Mouse (Mus musculus): Measurements from ENCODE around the gene Luc7l2. TPM values are rescaled to one million over a fixed set of nuclear protein-coding genes. Genes with fewer than 3 reads are reported as not detected.

The Luc7l2 gene
- polyA plus RNA-seq, 1 experiment from 2014 or later = 29.2 TPM

DNA sequence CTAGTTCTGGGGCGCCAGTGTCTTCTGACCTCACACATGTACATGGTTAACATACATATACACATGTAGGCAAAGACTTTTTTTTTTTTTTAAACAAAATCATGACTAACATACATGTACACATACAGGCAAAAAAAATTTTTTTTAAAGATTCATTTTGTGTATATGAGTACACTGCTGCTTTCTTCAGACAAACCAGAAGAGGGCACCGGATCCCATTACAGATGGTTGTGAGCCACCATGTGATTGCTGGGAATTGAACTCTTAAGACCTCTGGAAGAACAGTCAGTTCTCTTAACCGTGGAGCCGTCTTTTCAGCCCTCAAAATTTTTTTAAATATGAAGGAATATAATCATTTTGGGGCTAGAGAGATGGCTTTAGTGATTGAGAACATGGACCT is 46.3 kb downstream of the Luc7l2 start:
- peaks cover 13% of the 10 kb centered on the region for H3K36me3 ChIP-seq
- H3K4me2 ChIP-seq (replicated peaks) = no peak overlapping the region
- 90% methylated on average over 4 of the region's 4 CpGs for WGBS
- H3K27ac ChIP-seq = no peak overlapping the region
- no peak overlapping the region for H3K9ac ChIP-seq
- no peaks in the 10 kb centered on the region for H3K27me3 ChIP-seq (replicated peaks)
- H3K4me1 ChIP-seq (replicated peaks) = no peaks in the 10 kb centered on the region
- no peak for ATAC-seq
- H3K4me3 ChIP-seq (replicated peaks) = no peak overlapping the region
- no peaks in the 10 kb centered on the region for H3K9me3 ChIP-seq

DNA sequence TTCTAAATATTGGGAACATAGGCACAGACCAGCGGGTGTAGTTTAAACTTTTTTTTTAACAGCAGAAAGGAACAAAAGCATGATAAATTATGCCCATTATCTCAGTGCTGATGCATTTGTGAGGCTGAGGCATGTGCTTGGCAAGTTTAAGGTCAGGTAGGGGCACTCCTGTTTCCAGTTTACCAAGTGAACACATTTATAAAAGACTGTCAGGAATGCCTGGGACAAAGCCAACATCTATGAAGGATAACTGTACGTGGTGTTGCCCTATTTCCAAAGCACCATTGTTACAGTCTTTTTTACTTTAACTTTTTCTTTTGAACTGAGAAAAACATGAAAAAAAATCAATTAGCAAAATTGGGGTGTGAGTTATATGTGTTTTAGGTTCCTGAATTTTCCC is 58.8 kb downstream of the Luc7l2 start:
- Histone ChIP-seq H3K27ac (no peak overlapping the region), H3K36me3 (peaks cover 7% of the 10 kb centered on the region; the same call in 1 of the 2 replicates), H3K4me1 (replicated peaks) (no peaks in the 10 kb centered on the region), H3K27me3 (replicated peaks) (no peaks in the 10 kb centered on the region), H3K9me3 (no peaks in the 10 kb centered on the region), H3K4me2 (replicated peaks) (no peak overlapping the region), H3K9ac (no peak overlapping the region), H3K4me3 (replicated peaks) (no peak overlapping the region)
- WGBS = 69% methylated on average over 2 of the region's 2 CpGs
- ATAC-seq = no peak

DNA sequence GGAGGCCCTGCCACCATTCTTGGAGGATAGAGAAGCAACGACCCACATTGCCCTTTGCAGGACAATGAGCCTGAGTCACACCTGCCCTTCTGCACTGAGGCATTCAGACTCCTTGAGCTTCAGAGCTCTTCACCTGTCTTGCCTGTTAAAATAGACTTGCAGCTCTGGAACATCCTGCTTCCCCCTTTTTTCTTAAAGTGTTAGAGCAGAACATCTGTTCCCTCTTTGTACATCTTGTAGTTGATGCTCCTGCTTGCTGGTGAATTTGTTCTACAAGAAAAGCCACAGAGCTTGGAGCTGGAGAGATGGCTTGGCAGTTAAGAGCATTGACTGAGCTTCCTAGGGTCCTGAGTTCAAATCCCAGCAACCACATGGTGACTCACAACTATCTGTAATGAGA is 71.3 kb downstream of the Luc7l2 start:
- 84% methylated on average over 1 of the region's 1 CpGs for WGBS
- no peak for ATAC-seq
- no peak overlapping the region for H3K4me3 ChIP-seq (replicated peaks)

GRCm38 (mm10) chr6:38623457-38623856 is 72.3 kb downstream of the Luc7l2 start:
- peaks cover 13% of the 10 kb centered on the region for H3K36me3 ChIP-seq
- H3K27ac ChIP-seq = no peak overlapping the region
- whole genome bisulfite sequencing = 80% methylated on average over 2 of the region's 2 CpGs
- H3K9ac ChIP-seq = no peak overlapping the region
- H3K27me3 ChIP-seq (replicated peaks) = no peaks in the 10 kb centered on the region
- ATAC-seq = no peak
- no peak overlapping the region for H3K4me3 ChIP-seq (replicated peaks)
- no peak overlapping the region for H3K4me2 ChIP-seq (replicated peaks)
- no peaks in the 10 kb centered on the region for H3K4me1 ChIP-seq (replicated peaks)
- H3K9me3 ChIP-seq = no peaks in the 10 kb centered on the region

More for the DNA sequence above, 71.3 kb downstream of the Luc7l2 start:
- no peaks in the 10 kb centered on the region for H3K9me3 ChIP-seq
- no peak overlapping the region for H3K9ac ChIP-seq
- H3K27me3 ChIP-seq (replicated peaks) = no peaks in the 10 kb centered on the region
- no peak overlapping the region for H3K27ac ChIP-seq
- no peaks in the 10 kb centered on the region for H3K4me1 ChIP-seq (replicated peaks)
- no peak overlapping the region for H3K4me2 ChIP-seq (replicated peaks)
- H3K36me3 ChIP-seq = peaks cover 22% of the 10 kb centered on the region

DNA sequence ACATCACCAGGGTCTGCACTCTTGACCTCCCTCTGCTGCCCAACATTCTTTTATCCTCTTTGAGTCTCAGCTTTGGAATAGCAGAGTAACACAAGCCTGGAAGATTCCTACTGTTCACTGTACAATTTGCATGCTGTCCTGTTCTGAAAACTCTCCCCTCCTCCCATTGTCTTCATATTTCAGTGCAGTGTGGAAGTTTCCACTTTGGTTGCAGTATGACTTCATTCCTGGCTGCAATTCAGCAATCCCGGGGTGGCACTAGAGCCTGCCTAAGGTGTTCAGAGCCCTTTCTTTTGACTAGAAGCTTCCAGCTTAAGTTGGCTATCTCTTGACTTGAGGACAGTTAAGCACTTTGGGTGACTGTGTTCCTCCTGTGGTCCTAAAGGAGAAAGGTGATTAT is 73.3 kb downstream of the Luc7l2 start:
- ATAC-seq = no peak

DNA sequence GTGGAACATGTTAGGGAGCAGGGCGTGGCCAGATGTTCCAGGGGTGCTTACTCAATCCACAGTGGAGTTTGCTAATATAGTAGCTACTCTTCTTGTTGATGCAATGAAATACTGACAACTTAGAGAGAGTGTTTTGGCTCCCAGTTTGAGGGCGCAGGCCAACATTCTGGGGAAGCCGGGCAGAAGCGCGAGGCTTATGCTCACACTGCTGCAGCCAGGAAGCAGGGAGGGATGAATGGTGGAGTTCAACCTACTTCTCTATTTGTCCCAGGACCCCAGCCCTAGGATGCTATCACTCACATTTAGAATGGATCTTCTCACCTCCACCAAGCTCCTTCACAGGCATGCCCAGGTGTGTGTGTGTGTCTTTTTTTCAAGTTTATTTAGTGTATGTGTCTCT is 75.0 kb downstream of the Luc7l2 start:
- no peak for ATAC-seq
- WGBS = 97% methylated on average over 5 of the region's 5 CpGs
- no peak overlapping the region for H3K4me2 ChIP-seq (replicated peaks)
- no peak overlapping the region for H3K9ac ChIP-seq
- no peaks in the 10 kb centered on the region for H3K36me3 ChIP-seq
- H3K4me1 ChIP-seq (replicated peaks) = no peaks in the 10 kb centered on the region
- H3K27ac ChIP-seq = no peak overlapping the region
- H3K9me3 ChIP-seq = no peaks in the 10 kb centered on the region
- H3K27me3 ChIP-seq (replicated peaks) = no peaks in the 10 kb centered on the region
- H3K4me3 ChIP-seq (replicated peaks) = no peak overlapping the region

More for the DNA sequence above, 73.3 kb downstream of the Luc7l2 start:
- 67% methylated on average over 1 of the region's 1 CpGs for WGBS
- no peak overlapping the region for H3K4me2 ChIP-seq (replicated peaks)
- H3K9ac ChIP-seq = no peak overlapping the region
- no peak overlapping the region for H3K4me3 ChIP-seq (replicated peaks)
- peaks cover 7% of the 10 kb centered on the region; the same call in 1 of the 2 replicates for H3K36me3 ChIP-seq
- no peaks in the 10 kb centered on the region for H3K9me3 ChIP-seq
- H3K27me3 ChIP-seq (replicated peaks) = no peaks in the 10 kb centered on the region
- no peaks in the 10 kb centered on the region for H3K4me1 ChIP-seq (replicated peaks)
- H3K27ac ChIP-seq = no peak overlapping the region

- Histone ChIP-seq H3K27ac (no peak overlapping the region), H3K36me3 (no peaks in the 10 kb centered on the region), H3K9me3 (no peaks in the 10 kb centered on the region), H3K9ac (no peak overlapping the region), H3K4me2 (replicated peaks) (no peak overlapping the region), H3K4me1 (replicated peaks) (no peaks in the 10 kb centered on the region), H3K27me3 (replicated peaks) (no peaks in the 10 kb centered on the region), H3K4me3 (replicated peaks) (no peak overlapping the region)
- WGBS = 93% methylated on average over 4 of the region's 4 CpGs
- no peak for ATAC-seq
Observed at GRCm38 (mm10) chr6:38627081-38627480, 75.9 kb downstream of the Luc7l2 start.

- Histone ChIP-seq H3K27ac (no peak overlapping the region), H3K9me3 (no peaks in the 10 kb centered on the region), H3K4me2 (replicated peaks) (no peak overlapping the region), H3K36me3 (no peaks in the 10 kb centered on the region), H3K4me1 (replicated peaks) (no peaks in the 10 kb centered on the region), H3K27me3 (replicated peaks) (no peaks in the 10 kb centered on the region), H3K9ac (no peak overlapping the region), H3K4me3 (replicated peaks) (no peak overlapping the region)
- no peak for ATAC-seq
- WGBS = 72% methylated on average over 4 of the region's 4 CpGs
Observed at GRCm38 (mm10) chr6:38627486-38627885, 76.4 kb downstream of the Luc7l2 start.

DNA sequence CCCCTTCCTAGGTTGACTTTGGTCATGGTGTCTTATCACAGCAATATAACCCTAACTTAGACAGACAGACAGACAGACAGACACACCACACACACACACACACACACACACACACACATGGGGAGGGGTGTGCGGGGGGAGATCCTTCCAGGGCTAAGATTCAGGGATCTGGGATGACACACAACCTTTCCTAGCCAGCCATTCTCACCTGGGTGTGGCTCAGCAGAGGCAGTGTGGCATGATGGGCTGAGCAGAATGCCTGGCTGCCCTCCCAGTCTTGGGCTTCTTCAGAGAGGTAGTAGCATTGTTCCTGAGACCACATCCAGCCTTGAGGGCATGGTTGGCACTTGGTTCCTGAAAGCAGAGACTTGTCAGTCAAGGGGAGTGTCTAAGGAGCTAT is 78.4 kb downstream of the Luc7l2 start:
- ATAC-seq = no peak
- no peak overlapping the region for H3K27ac ChIP-seq
- H3K4me2 ChIP-seq (replicated peaks) = no peak overlapping the region
- H3K4me3 ChIP-seq (replicated peaks) = no peak overlapping the region
- no peaks in the 10 kb centered on the region for H3K4me1 ChIP-seq (replicated peaks)
- 89% methylated on average over 1 of the region's 1 CpGs for WGBS
- peaks cover 14% of the 10 kb centered on the region; the same call in 1 of the 2 replicates for H3K27me3 ChIP-seq (replicated peaks)
- no peaks in the 10 kb centered on the region for H3K36me3 ChIP-seq
- H3K9me3 ChIP-seq = no peaks in the 10 kb centered on the region
- H3K9ac ChIP-seq = no peak overlapping the region

DNA sequence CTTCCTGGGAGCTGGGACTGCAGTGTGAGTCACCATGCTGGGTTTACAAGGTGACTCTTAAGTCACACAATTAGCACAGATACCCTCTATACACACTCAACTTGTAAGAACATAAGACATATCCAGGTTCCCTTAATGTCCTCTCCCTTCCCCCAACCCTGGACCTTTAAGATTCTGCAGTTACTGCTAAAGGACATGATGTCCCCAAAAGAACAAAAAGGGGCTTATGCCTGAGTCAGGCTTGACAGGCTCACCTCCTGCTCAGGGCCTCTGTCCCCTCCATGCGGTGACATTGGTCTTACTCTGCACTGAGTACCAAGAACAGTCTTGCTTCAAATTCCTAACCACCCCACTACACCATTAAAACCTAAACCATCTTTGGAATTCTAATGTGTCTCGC is 81.7 kb downstream of the Luc7l2 start:
- H3K9me3 ChIP-seq = no peaks in the 10 kb centered on the region
- WGBS = 88% methylated on average over 2 of the region's 2 CpGs
- no peak for ATAC-seq
- peaks cover 21% of the 10 kb centered on the region for H3K4me1 ChIP-seq (replicated peaks)
- no peaks in the 10 kb centered on the region for H3K36me3 ChIP-seq
- peaks cover 45% of the 10 kb centered on the region for H3K27me3 ChIP-seq (replicated peaks)
- H3K4me3 ChIP-seq (replicated peaks) = no peak overlapping the region
- H3K9ac ChIP-seq = no peak overlapping the region
- no peak overlapping the region for H3K27ac ChIP-seq
- H3K4me2 ChIP-seq (replicated peaks) = no peak overlapping the region

DNA sequence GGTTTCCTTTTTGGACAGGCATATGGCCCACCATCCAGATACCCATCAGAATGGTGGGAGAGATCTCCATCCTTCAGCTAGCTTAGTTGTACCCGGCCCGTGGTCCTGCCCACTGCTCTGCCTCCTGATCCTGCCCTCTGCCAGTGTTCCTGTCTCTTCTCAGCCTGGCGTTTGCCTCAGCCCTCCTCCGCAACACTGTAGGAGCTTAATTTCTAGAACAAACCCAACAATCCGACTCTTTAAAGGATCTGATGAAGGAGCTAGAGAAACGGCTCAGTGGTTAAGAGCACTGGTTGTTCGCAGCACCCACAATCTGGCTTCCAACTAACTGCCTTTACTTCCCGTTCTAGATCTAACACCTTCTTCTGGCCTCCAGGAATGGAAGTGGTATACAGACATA is 83.3 kb downstream of the Luc7l2 start:
- Histone ChIP-seq H3K27me3 (replicated peaks) (peaks cover 58% of the 10 kb centered on the region), H3K9ac (no peak overlapping the region), H3K36me3 (no peaks in the 10 kb centered on the region), H3K4me1 (replicated peaks) (peaks cover 21% of the 10 kb centered on the region), H3K4me2 (replicated peaks) (no peak overlapping the region), H3K9me3 (no peaks in the 10 kb centered on the region), H3K4me3 (replicated peaks) (no peak overlapping the region), H3K27ac (no peak overlapping the region)
- no peak for ATAC-seq
- WGBS = 81% methylated on average over 8 of the region's 8 CpGs

DNA sequence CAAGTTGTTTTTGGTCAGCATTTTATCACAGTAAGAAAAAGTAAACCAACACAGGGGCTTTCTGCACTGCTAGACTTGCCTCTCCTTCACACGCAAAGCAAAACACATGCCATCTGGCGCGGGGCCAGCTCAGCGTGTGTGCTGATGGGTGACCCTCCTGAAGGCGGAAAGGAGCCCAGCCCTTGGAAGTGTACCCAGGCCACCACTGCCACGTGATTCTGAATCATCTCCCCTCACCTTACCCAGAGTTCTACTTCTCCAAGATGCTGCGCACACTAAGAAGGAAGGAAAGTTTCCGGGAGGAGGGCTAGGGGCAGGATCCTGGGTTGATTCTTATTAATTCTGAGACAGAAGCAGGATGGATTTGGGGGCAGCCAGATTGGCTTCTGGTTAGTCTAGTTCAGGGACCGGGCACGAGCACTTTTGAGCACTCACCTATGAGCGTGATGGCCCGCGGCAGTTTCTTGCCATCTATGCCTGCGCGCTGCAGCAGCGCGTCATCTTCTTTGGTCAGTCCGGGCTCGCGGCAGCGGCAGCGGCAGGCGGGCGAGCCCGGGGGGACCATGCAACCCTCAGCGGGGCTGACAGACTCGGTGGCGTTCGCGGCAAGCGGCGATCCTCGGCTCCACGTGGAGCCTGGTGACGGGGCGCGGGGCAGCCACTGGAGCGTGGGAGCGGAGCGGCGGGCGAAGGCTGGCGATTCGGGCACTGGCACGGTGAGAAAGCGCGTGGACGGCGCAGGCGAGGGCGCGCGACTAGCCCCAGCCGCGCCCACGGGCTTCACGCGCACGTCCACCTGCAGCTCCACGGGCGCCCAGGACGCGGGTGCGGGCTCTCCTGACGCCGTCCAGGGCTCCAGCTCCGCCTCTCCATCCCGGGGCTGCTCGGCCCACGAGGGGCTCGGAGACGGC is 85.1 kb downstream of the Luc7l2 start:
- ATAC-seq = peak; percentile 81
- Histone ChIP-seq H3K27ac (no peak overlapping the region), H3K9me3 (no peaks in the 10 kb centered on the region), H3K4me3 (replicated peaks) (peak overlapping the region; percentile 56), H3K27me3 (replicated peaks) (peaks cover 73% of the 10 kb centered on the region), H3K4me2 (replicated peaks) (peak overlapping the region; percentile 100), H3K9ac (peak overlapping the region; percentile 35), H3K36me3 (no peaks in the 10 kb centered on the region), H3K4me1 (replicated peaks) (peaks cover 21% of the 10 kb centered on the region)
- WGBS = under 1% methylated on average over 72 of the region's 72 CpGs
